Mouse (Mus musculus): ENCODE measurements around the gene Gk2.

The Gk2 gene

DNA sequence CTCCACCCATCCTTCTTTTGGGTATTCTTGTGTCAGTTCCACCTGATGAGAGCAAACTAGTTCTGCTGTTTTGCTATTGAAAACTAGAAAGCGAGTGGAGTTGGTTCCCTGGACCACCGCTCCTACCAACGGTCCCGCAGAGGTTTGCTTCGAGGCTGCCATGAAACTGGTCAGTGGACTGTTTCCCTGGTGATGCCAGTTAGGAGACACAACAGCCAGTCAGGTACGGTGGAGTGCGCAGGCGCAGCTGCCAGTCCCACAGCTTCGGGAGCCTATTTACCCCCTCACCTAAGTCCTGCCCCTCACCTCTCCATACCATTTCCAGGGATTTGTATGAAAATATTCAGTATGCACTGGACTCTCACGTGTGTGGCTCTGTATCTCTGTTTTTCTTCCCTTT, at the start of gene Gk2:
Gene Gk2 (minus strand): TSS at position 206 of the 400 bp plus-strand sequence.
- no peak for DNase-seq (ENCODE audit: low read depth)

DNA sequence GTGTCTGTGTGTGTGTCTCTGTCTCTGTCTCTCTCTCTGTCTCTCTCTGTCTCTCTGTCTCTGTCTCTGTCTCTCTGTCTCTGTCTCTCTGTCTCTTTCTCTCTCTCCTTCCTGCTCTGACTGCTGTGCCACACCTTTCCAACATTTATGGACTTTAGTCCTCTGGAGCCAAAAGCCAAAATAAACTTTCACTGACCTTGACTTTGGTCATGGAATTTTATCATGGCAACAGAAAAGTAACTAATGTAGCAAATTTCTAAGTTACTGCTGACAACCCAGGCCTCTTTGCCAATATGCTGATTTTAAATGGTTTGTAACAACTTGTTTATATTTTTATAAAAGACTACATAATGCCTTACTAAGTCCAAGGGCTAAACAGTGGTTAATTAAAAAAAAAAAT, 41.2 kb upstream of the Gk2 start:
- no peak for DNase-seq (ENCODE audit: low read depth)

DNA sequence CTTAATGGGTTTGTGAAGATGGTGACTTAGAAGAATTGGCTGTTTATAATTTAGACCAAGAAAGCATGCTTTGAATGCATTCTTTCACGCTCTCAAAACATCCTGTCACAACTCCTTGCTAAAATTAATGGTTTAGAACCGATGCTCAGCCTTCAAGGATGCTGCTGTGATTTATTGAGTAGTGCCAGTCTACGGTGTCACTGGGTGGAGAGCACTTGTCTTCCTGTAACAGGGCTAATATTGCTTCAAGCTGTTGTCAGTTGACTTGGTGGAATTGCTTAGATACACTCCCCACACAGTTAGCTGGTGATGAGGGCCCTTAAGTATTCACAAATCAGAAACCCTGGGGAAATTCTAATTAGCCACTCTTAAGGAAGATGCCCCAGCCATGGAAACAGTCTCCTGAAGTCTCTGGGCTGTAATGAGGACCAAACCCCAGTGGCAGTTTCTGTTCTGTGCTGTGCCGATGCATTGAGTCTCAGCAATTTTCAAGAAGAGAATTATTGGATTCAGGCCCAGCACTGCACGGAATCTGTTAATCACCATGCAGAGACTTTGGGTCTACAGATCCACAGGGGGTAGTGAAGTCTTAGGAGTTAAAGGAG, 38.8 kb upstream of the Gk2 start:
- DNase-seq (ENCODE audit: low read depth): no peak

DNA sequence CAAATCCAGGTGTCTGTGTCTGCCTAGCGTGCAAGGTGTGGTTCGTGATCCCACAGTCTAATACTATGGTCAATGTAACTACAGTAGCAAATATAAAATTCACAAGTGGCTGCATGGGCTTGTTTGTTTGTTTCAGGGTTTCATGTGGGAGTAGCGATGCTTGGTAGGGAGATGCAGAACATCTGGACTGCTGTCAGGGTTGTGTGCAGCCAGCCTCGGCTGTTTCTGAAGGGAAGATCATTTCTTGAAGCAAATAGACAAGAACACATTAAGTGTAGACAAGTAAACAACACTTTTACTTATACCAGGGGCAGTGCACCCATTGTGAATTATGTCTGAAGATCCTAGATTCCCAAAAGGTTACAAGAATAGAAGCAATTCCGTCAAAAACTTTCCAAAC, 36.6 kb upstream of the Gk2 start:
- no peak for DNase-seq (ENCODE audit: low read depth)

DNA sequence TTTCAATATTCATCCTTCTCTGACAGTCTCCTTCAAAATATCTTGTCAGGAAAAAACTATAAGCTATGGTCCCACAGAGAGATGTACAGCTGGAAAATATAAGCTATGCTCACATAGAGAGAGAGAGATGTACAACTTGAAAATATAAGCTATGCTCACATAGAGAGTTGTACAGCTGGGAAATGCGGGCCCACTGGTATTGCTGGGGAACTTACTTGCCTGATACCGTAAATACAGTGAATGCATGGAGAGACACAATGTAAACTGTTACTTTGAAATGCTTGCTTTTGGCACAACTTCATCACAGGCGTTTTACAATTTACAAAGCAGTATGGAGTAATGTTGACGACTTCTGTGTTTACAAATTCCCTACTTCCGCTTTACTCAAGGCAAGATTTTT, 29.3 kb upstream of the Gk2 start:
- DNase-seq (ENCODE audit: low read depth): no peak

DNA sequence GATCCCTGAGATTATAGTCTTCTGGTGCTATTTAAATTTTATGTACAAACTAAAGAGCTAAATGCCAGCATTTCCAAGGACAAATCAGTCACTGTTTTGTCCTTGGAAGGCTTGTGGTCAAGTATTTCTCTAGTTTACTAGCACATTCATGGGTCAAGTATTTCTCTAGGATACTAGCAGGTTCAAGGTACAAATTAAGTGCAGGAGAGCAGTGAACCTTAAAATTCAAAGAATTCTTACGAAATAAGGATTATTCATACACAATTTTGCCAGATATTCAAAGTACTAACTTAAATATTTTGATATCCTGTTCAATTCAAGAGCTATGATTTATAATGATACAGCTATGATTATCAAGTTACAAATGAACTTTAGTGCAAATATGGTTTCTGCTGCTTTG, 23.2 kb upstream of the Gk2 start:
- no peak for DNase-seq (ENCODE audit: low read depth)

DNA sequence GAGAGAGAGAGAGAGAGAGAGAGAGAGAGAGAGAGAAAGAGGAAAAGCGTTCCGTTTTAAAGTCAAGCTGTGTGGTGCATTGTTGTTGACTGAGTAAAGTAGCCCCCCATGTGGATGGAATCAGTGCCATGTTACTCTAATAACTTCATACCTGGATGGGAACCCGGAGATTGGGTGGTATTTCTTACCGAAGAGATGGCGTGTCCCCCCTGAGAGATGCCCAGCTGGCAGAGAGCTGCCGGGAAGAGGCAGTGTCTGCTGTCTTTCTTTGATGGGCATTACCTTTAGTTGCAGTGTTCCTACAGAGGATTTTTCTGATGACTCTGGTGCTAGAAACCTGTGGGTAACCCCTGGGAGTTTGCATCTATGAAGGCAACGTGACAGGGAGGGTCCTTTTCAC, 10.4 kb upstream of the Gk2 start:
- DNase-seq (ENCODE audit: low read depth): no peak

DNA sequence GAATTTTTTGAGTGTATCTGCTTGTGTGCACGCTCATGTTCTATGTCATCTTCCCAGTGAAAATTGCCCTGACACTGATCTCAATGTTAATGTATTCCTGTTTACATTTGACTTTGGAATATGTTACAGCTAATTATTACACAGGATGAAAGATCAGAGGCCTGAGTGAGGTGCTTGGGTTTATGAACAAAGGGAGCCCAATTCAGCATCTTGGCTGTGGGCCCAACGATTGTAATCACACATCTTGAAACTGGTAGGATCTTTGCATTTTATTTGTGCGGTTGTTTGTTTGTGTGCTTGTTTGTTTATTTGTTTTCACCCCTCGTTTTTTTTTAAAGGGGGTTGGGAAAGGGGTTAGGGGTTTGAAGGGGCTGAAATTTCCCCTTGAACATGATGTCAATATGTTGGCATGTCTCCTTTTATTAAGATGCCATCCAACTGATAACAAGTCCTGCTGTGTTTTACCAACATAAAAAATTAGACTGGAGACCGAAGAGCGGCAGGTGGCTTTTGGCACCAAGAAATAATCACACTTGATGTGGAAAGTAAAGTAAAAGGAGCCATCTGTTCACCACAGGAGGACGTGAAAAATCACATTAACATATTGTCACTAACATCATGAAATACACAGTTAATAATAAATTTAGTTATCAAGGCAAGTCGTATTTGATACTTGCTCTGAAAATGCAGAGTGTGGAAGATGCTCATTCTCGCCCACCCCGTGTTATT, 9.8 kb upstream of the Gk2 start:
- DNase-seq (ENCODE audit: low read depth): no peak

DNA sequence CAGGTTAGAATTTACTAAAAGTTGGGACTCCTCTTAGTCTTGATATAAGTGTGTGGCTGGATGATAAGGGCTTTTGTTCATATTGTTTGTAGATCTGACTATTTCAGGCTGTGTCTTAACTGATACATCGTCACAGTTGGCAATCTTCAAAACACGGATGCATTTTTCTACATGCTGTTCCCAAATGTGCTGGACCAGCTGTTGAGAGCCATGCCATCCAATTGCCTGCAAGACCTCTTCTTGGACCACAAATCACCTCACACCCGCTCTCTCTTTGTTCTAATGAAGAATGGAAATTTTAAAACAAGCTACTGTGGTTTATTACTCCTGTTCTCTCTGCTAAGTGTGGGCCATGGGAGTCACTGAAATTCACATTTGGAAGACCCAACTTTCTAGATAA, 9.1 kb upstream of the Gk2 start:
- no peak for DNase-seq (ENCODE audit: low read depth)

DNA sequence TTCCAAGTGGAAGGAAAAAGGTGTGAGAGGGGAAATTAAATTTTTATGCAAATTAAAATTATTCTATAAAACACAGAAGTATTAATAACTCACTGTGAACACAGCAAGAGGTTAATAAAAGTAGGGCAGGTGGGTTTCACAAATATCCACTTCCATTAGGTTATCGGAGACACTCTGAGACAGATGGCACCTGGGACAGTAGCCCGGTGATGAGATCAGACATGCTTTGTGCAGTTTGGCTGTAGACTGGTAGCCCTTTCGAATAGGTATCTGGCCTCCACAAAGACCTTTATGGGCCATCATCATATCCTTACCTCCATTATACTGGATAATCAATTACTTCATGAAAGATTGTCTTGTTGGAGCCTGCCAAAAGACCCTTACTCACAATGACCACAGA, 6.0 kb upstream of the Gk2 start:
- DNase-seq (ENCODE audit: low read depth): no peak

DNA sequence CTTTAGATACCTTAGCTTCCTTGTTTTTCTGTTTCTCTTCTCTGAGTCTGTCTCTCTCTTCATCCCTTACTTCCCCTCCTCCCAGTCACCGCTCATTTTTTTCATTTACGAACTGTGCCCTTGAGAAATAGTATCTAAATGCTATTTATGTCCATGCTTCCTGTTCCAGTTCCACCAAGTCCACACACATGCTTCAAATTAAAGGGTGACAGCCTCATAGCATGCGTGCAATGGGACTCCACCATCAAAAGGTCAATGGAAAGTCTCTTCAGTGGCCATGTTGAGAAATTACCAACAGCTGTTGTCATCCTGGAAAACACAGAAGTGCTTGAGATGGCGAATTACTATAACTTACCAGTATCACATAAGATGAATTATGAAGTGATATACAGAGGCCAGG, 5.4 kb downstream of the Gk2 start:
- DNase-seq (ENCODE audit: low read depth): no peak

DNA sequence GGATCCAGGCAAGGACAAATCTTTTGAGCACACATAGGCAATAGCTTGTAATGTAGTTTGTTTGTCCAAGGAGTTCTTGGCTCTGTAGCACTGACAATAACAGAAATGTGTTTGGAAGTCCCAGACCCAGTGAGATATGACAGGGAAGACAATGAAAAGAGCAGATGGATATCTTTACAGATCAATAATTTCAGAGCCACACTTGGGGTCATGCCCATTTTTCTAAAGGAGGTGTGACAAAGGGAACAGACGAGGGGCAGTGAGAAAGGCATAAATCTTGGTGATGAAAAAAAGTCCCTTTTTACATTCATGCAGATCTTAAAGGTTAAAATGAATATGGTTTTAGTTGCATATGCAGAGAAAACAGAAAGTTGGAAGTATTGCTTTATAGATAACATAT, 12.6 kb downstream of the Gk2 start:
- no peak for DNase-seq (ENCODE audit: low read depth)

DNA sequence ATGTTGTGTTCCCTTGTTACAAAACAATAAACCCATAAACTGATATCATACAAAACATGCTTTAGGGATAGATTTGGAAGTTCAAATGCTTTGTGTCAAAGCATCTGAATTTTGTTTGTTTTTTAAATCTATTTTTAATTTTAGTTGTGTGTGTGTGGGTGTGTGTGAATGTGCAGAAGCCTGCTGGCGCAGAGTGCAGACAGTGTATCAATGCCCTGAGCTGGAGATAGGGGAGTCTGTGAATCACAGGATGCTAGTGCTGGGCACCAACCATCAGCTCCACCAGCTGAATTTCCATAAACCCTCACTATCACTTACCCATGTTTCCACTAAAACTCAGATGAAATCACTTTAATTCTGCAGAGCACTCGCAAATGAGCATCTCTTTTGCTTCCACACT, 24.3 kb downstream of the Gk2 start:
- DNase-seq (ENCODE audit: low read depth): no peak

DNA sequence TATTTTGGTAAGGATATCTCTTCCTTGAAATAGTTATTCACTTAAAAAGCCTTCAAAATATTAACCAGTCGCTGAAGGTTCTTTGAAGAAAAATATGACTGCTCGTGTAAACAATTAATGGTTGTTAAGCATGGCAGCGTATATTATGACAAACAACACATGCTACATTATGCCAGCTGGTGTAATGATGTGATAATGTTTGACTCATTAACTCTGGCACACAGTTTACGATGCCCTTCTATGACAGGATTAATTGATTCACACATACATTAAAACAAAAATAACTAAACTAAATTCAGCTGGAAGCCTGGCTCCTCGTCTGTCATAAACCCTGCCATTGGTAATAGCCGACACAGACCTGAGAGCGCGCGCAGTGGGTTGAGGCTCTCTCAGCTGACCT, 26.8 kb downstream of the Gk2 start:
- DNase-seq (ENCODE audit: low read depth): no peak

DNA sequence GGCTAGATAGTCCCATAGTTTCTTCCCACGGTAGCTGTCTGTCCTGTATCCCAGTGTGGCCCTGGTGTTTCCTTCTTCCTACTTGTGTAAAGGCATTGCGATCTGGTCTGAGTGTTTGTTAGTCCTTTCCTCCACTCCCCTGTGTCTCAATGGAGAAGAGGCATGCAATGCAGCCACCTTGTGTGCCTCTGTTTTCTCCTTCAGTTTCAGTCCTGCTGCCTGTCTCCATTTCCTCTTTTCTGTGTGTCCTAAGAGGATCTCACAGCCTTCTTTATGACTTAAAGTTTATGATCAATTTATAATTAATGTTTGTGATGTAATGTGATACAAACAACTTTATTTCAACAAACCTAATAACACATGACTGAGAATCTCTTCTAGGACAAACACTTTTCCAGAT, 35.2 kb downstream of the Gk2 start:
- DNase-seq (ENCODE audit: low read depth): no peak

DNA sequence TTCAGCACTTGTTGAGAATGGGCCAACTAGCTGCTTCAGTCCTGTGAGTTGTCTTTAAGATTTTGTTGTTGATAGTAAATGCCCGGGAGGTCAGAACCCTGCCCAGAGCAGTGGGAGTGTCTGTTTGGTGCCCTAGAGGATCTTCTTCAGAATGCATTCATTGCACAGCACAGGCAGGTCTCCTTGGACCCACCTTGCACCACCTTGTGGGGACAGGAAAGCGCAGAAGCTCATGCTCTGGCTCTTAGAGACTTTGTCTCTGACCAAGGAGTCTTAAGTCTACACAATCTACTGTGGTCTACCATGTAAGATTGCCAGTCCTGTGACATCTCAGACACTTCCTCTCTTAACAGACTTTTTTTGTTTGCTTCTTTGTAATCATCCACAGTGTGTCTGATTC, 39.6 kb downstream of the Gk2 start:
- no peak for DNase-seq (ENCODE audit: low read depth)

DNA sequence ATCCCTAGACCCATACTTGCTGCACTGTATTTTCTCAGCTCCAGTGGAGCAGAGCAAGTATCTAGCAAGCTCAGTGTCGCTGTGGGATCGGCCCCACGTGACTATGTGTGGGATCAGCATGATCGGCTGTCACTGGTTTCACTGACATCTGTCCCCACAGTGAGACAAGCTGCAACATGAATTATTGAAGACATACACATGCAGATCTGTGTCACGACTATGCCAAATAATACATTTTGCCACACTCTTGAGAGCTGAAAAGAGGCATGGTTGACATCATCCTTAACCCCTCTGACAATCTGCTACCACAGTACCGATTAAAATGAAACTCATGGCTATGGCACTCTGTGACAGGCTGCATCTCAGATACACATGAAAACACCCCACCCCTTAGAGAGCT, 41.0 kb downstream of the Gk2 start:
- DNase-seq (ENCODE audit: low read depth): no peak

DNA sequence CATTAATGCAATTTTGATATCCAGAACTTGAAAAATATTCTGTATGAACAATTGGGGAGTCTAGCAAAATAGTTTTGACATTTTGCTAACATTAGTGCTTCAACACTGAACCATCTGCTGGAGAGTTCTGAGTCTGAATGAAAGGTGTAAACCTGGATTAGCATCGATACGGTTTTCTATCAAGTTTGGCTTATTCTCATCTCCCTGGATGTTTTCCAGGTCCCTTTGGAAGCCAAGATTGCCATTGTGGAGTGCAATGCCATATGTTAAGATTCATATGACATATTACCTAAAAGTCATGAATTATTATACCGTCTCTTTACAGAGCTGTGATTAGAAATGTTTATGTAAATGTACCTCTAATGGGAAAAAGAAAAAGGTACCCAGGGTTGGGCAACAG, 43.1 kb downstream of the Gk2 start:
- no peak for DNase-seq (ENCODE audit: low read depth)

DNA sequence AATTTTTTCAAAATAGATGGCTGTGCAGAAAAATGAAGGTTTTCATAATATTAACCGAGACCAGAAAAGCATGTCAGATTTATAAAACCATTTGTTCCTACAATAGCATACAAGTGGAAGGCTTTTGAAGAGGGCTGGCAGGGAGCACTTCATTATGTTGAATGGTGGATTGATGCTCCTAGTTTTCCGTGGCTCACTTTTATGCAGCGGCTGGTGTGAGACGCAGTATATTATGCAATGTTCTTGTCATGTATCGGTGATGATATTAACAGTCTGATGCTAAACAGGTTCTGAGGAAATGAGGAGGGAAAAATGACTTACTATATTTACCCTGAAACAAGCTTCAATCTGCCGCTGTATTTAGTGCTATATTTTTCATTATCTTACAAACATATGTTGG, 46.6 kb downstream of the Gk2 start:
- DNase-seq (ENCODE audit: low read depth): no peak

DNA sequence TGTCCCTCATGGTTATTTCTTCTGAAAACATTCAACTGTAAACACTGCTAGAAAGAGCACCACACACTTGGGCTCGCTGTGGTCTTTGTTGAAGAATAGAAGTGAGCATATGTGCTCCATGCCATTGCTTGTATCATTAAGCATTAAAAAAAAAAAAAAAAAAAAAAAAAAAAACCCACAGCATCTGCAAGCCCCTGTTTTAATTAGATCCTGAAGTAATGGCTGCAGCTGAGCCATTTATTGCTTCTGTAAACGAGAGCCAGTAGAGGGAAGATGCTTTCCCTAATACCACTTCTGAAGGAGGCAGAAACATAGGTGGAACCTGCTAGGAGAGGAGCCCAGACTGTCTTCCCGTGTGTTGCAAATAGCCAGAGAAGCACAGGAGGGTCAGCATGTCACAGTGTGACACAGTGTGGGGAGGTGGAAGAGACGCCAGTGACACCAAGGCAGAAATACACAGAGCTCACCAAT, 47.6 kb downstream of the Gk2 start:
- DNase-seq (ENCODE audit: low read depth): no peak
